Mouse (Mus musculus) skeletal muscle tissue, postnatal 0 days (tissue): ENCODE results near the gene Olfr169. TPM values are rescaled to one million over a fixed set of nuclear protein-coding genes. Genes with fewer than 3 reads are reported as not detected.

ENCODE experiments used
- polyA plus RNA-seq: library from polyadenylated mRNA; unstranded; fragments of >200 nt; fragmentation: Nextera tagmentation; extraction: Ambion mirVana; gene quantifications from 2 replicates; pipeline ENCODE4 v1.2.1, GENCODE M21; 2015

Gene Olfr169
- not detected in 2 replicates for polyA plus RNA-seq

DNA sequence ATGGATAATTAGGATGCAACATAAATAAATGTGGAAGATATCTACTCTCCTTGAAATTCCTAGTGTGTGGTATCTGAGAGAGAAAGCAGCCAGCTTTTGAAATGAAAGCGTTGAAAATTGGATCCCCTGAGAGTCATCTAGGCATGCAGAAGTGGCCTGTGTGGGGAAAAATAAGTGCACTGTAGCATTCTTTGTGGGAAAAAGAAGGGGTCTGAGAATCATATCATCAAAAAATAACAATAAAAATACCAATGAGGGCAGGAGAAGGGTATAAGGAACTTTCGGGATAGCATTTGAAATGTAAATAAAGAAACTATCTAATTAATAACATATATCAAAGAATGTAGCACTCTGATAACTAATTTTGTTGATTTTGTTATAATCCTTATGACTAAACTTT, at the start of gene Olfr169:
Gene Olfr169, minus strand, starts transcription at position 101 of the 400 bp plus-strand sequence.

DNA sequence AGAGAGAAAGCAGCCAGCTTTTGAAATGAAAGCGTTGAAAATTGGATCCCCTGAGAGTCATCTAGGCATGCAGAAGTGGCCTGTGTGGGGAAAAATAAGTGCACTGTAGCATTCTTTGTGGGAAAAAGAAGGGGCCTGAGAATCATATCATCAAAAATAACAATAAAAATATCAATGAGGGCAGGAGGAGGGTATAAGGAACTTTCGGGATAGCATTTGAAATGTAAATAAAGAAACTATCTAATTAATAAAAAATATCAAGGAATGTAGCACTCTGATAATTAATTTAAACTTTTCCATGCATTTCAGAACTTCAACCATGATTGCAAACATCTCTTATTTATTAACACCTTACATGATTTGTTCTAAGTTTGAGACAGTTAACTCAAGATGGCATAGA, 40.2 kb upstream of the Olfr169 start, which contains the start of gene Olfr170:
Gene Olfr170, minus strand, starts transcription at position 101 of the 400 bp plus-strand sequence.

DNA sequence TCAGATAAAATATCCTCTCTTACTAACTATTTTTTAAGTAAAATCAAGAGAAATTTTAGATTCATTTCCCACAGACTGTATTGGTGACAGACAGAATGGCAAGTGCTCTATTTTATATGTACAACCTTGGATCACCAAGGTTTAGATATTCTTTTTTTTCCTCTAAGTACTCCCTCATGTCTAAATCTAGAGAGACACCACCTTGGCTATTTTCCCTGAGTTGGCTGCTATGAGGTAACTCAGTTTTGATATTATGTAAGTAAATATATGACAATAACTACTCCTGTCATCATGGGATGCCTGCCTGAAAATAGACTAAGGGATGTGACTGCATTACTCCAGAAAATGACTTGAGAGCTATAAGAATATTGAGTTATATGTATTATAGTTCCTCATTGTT, 36.2 kb downstream of the Olfr169 start, which contains the start of gene Olfr168:
Gene Olfr168, minus strand, starts transcription at position 101 of the 400 bp plus-strand sequence.

DNA sequence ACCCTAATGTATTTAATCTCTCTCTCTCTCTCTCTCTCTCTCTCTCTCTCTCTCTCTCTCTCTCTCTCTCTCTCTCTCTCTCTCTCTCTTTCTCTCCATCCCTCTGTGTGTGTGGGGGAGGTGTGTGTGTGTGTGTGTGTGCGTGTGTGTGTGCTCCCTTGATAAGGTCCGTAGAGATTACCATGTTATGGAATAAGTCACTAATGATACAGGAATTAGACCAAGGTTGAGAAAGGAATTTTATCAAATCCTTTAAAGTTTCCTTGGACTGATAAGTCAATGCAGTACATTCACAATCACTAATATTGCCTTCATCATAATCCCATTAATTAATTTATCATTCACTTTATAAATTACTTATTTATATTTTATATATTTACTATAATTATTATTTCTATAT, 49.4 kb downstream of the Olfr169 start, which contains the start of gene Olfr167:
Gene Olfr167, minus strand, starts transcription at position 101 of the 400 bp plus-strand sequence.

Other genes with a start within 250 kb of the Olfr169 start
- gene Olfr165, start 148.7 kb downstream of the Olfr169 start, polyA plus RNA-seq, result not detected in 2 replicates
- not detected in 2 replicates for gene Olfr166, start 88.1 kb downstream of the Olfr169 start, polyA plus RNA-seq
- not detected in 2 replicates for gene Olfr167, start 49.5 kb downstream of the Olfr169 start, polyA plus RNA-seq
- not detected in 2 replicates for gene Olfr168, start 36.3 kb downstream of the Olfr169 start, polyA plus RNA-seq
- not detected in 2 replicates for gene Olfr170, start 40.1 kb upstream of the Olfr169 start, polyA plus RNA-seq
- gene Olfr171, start 58.1 kb upstream of the Olfr169 start, polyA plus RNA-seq, result not detected in 2 replicates
- 0.05 TPM in 1 of 2 replicates, not detected in the other for gene Lamp3, start 134.6 kb upstream of the Olfr169 start, polyA plus RNA-seq
- gene B3gnt5, start 188.4 kb upstream of the Olfr169 start, polyA plus RNA-seq, result 4.5 and 4.7 TPM in 2 replicates